Mouse (Mus musculus): ENCODE results near the gene Rpf2. TPM values are rescaled to one million over a fixed set of nuclear protein-coding genes. Genes with fewer than 3 reads are reported as not detected.

Rpf2 gene
- polyA plus RNA-seq, 1 experiment from 2014 or later, result 67.4 TPM

DNA sequence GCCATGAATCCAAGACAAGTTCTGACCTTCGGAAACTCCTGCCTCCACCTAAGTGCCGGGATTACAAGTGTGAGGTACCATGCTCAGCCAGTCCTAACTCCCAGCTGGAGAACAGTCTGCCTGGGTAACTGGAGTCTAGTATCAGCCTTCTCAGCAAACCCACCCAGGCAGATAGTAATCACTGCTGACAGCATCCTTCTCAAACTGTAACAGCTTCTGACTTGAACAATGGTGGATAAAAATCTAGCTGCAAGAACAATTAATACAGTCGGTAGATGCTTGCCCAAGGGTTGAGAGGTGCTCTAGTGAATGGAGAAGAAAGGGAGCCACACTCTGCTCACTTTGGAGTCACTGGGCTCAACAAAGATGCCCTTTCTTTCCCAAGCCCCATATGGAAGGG is 24.4 kb upstream of the Rpf2 start:
- no peaks in the 10 kb centered on the region for H3K4me1 ChIP-seq (replicated peaks)
- no peak for ATAC-seq (ENCODE audit: insufficient number of reproducible peaks, insufficient read depth, low FRiP score, low TSS enrichment, low read depth)
- 89% methylated on average over 3 of the region's 3 CpGs for WGBS
- H3K27ac ChIP-seq, result no peak overlapping the region
- H3K4me3 ChIP-seq (replicated peaks), result no peak overlapping the region
- H3K9ac ChIP-seq (replicated peaks), result no peak overlapping the region
- H3K27me3 ChIP-seq, result no peaks in the 10 kb centered on the region
- no peaks in the 10 kb centered on the region for H3K36me3 ChIP-seq
- H3K9me3 ChIP-seq, result no peaks in the 10 kb centered on the region
- H3K4me2 ChIP-seq, result no peak overlapping the region

GRCm38 (mm10) chr10:40264920-40265319 is 18.1 kb upstream of the Rpf2 start:
- Histone ChIP-seq H3K4me1 (replicated peaks) (no peaks in the 10 kb centered on the region), H3K4me2 (no peak overlapping the region), H3K9me3 (0 out of 2 replicates have a peak, but pooled peaks cover 5% of the 10 kb centered on the region), H3K27ac (no peak overlapping the region), H3K27me3 (no peaks in the 10 kb centered on the region), H3K4me3 (replicated peaks) (no peak overlapping the region), H3K9ac (replicated peaks) (no peak overlapping the region), H3K36me3 (no peaks in the 10 kb centered on the region)
- 86% methylated on average over 3 of the region's 3 CpGs for WGBS
- ATAC-seq (ENCODE audit: insufficient number of reproducible peaks, insufficient read depth, low FRiP score, low TSS enrichment, low read depth), result no peak

DNA sequence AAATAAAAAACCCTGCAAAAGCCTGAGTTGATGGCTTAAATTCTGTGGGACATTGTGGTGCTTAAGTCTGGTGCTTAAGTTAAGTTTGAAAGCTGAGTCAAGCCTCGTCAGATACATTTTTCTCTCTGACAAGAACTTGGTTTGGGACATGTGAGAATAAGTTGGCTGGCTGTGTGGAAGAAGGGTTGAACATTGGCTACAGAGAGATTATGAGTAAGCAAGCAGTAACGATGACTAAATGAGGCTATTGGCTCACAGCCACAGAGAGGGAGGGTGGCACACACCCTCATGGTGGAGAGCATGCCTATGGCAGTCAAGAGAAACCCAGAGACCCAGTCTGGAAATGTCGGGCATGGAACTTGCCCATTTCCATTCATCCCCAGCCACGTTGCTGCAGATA is 16.9 kb upstream of the Rpf2 start:
- Histone ChIP-seq H3K9me3 (0 out of 2 replicates have a peak, but pooled peaks cover 5% of the 10 kb centered on the region), H3K4me3 (replicated peaks) (no peak overlapping the region), H3K36me3 (no peaks in the 10 kb centered on the region), H3K27ac (no peak overlapping the region), H3K4me2 (no peak overlapping the region), H3K9ac (replicated peaks) (no peak overlapping the region), H3K27me3 (no peaks in the 10 kb centered on the region), H3K4me1 (replicated peaks) (no peaks in the 10 kb centered on the region)
- 87% methylated on average over 4 of the region's 4 CpGs for WGBS
- no peak for ATAC-seq (ENCODE audit: insufficient number of reproducible peaks, insufficient read depth, low FRiP score, low TSS enrichment, low read depth)

DNA sequence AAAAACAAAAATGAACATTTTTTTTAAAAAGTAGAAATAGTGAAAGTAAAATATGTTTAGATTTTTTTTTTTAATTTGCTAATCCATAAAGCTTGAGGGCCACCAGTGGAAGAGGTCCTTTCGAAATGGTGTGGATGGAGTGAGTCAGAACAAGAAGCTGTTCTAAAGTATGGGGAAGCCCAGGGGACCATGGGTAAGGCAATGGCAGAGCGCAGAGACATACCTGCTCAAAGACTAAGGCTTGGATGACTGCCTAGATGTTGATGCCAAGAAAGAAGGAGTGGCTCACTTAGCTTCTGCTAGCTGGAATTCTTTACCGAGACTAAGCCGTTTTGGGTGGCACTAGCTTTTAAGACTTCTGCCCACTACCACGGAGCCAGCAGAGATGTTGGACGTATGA is 15.4 kb upstream of the Rpf2 start:
- Histone ChIP-seq H3K9me3 (0 out of 2 replicates have a peak, but pooled peaks cover 5% of the 10 kb centered on the region), H3K9ac (replicated peaks) (no peak overlapping the region), H3K27me3 (no peaks in the 10 kb centered on the region), H3K4me3 (replicated peaks) (no peak overlapping the region), H3K4me2 (no peak overlapping the region), H3K27ac (no peak overlapping the region), H3K4me1 (replicated peaks) (no peaks in the 10 kb centered on the region), H3K36me3 (no peaks in the 10 kb centered on the region)
- ATAC-seq (ENCODE audit: insufficient number of reproducible peaks, insufficient read depth, low FRiP score, low TSS enrichment, low read depth), result no peak
- WGBS, result 88% methylated on average over 6 of the region's 6 CpGs

DNA sequence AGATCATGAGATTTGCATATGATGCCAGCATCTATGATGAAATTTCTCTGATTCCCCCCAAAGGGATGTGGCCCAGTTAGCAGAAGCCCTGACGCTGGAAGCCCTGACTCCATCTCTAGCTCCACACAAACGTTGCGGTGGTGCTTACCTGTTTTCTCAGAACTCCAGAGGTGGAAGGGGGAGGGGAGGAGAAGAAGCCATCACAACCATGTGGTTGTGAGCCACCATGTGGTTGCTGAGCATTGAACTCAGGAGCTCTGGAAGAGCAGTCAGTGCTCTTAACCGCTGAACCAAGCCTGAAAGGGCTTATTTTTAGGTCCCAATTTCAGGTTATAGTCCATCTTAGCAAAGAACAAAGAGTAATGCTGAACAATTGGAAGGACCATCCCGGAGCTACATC is 13.5 kb upstream of the Rpf2 start:
- no peak for ATAC-seq (ENCODE audit: insufficient number of reproducible peaks, insufficient read depth, low FRiP score, low TSS enrichment, low read depth)
- 34% methylated on average over 5 of the region's 5 CpGs for WGBS

DNA sequence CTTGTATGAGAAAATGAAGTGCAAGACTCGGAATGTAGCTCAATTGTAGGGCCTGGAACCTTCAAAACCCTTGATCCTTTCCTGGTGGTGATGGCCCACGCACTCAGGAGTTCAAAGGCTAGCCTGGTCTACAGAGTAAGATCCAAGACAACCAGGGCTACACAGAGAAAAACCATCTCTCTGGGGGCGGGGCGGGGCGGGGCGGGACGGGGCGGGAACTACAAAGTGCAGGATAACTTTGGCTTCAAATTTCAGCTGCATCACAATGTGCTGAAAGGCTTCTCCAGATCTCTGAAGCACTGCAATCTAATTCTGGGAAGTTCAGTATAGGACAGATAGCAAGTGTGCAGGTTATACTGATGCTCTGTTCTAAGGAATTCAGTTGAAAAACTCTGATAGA is 12.7 kb upstream of the Rpf2 start:
- no peak overlapping the region for H3K9ac ChIP-seq (replicated peaks)
- no peak overlapping the region for H3K4me3 ChIP-seq (replicated peaks)
- ATAC-seq (ENCODE audit: insufficient number of reproducible peaks, insufficient read depth, low FRiP score, low TSS enrichment, low read depth), result no peak
- WGBS, result 12% methylated on average over 8 of the region's 8 CpGs
- H3K27me3 ChIP-seq, result no peaks in the 10 kb centered on the region
- H3K9me3 ChIP-seq, result no peaks in the 10 kb centered on the region
- H3K4me2 ChIP-seq, result no peak overlapping the region
- H3K27ac ChIP-seq, result no peak overlapping the region
- peaks cover 4% of the 10 kb centered on the region; the same call in 1 of the 2 replicates for H3K36me3 ChIP-seq
- H3K4me1 ChIP-seq (replicated peaks), result peaks cover 8% of the 10 kb centered on the region; the same call in 1 of the 2 replicates

More for the DNA sequence above, 13.5 kb upstream of the Rpf2 start:
- Histone ChIP-seq H3K4me1 (replicated peaks) (peaks cover 8% of the 10 kb centered on the region; the same call in 1 of the 2 replicates), H3K27me3 (no peaks in the 10 kb centered on the region), H3K4me2 (no peak overlapping the region), H3K27ac (no peak overlapping the region), H3K9ac (replicated peaks) (no peak overlapping the region), H3K9me3 (0 out of 2 replicates have a peak, but pooled peaks cover 5% of the 10 kb centered on the region), H3K4me3 (replicated peaks) (no peak overlapping the region), H3K36me3 (no peaks in the 10 kb centered on the region)

- no peak for ATAC-seq (ENCODE audit: insufficient number of reproducible peaks, insufficient read depth, low FRiP score, low TSS enrichment, low read depth)
- H3K27ac ChIP-seq, result peak overlapping the region; percentile 96
These were observed 12.1 kb upstream of the Rpf2 start for GRCm38 (mm10) chr10:40258976-40259375.

GRCm38 (mm10) chr10:40258401-40258966 is 11.6 kb upstream of the Rpf2 start:
- Histone ChIP-seq H3K9me3 (no peaks in the 10 kb centered on the region), H3K4me2 (peak overlapping the region; percentile 72), H3K9ac (replicated peaks) (no peak overlapping the region), H3K4me1 (replicated peaks) (peaks cover 8% of the 10 kb centered on the region; the same call in 1 of the 2 replicates), H3K36me3 (peaks cover 13% of the 10 kb centered on the region), H3K27me3 (no peaks in the 10 kb centered on the region), H3K27ac (peak overlapping the region; percentile 96), H3K4me3 (replicated peaks) (peak overlapping the region; percentile 72)
- ATAC-seq (ENCODE audit: insufficient number of reproducible peaks, insufficient read depth, low FRiP score, low TSS enrichment, low read depth), result peak; percentile 82
- WGBS, result 0% methylated on average over 12 of the region's 12 CpGs

More at GRCm38 (mm10) chr10:40258976-40259375, 12.1 kb upstream of the Rpf2 start:
- Histone ChIP-seq H3K4me3 (replicated peaks) (0 out of 2 replicates have a peak overlapping the region, but pooled peaks have one; percentile 72), H3K36me3 (peaks cover 9% of the 10 kb centered on the region), H3K4me2 (peak overlapping the region; percentile 72), H3K4me1 (replicated peaks) (peaks cover 8% of the 10 kb centered on the region; the same call in 1 of the 2 replicates), H3K27me3 (no peaks in the 10 kb centered on the region), H3K9ac (replicated peaks) (no peak overlapping the region), H3K9me3 (no peaks in the 10 kb centered on the region)
- 3% methylated on average over 5 of the region's 5 CpGs for WGBS

DNA sequence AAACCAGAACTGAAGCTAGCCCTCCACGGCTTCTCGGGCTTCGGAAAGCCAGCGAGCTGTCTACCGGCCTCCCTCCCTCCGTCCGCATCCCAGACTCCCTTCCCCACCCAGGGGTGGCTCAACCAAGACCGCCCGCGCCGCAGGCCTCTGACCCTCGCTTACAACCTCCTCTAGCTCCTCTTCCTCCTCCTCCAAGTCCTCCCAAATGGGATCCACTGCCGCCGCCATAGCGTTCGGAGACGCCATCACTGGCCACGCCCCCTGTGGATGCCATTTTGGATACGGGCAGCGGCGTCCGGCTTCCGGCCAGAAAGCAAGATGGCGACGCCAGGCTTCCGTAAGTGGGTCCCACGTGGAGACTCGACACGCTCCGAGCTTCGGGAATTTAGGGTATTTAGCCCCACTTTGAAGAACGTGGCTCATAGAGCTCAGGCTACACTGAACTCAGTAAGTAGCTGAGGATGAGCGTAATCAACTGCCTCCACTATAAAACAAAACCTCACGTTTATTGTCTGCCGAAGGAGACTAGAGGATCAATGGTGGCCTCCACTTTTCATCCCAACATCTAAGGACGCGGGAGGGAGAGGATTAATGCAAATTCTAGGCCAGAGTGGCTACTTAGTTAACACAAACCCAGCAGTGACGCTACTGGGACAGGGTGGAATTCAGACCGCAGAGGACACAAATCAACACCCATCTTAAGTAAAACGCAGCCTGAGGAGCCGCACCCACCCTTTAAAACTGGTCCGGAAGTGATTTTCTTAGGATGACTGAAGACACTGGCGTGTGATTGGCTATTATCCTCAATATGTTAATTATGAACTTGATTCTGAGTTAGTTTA is 10.8 kb upstream of the Rpf2 start, which contains the start of gene Gtf3c6:
Gtf3c6 (minus strand) TSS at position 695 of the 842 bp plus-strand sequence.
- peak; percentile 49 for ATAC-seq (ENCODE audit: insufficient number of reproducible peaks, insufficient read depth, low FRiP score, low TSS enrichment, low read depth)

GRCm38 (mm10) chr10:40256716-40257115 is 9.9 kb upstream of the Rpf2 start:
- Histone ChIP-seq H3K4me3 (replicated peaks) (peak overlapping the region; percentile 72), H3K36me3 (peaks cover 30% of the 10 kb centered on the region), H3K9ac (replicated peaks) (peak overlapping the region; percentile 89), H3K4me1 (replicated peaks) (peaks cover 8% of the 10 kb centered on the region; the same call in 1 of the 2 replicates), H3K9me3 (no peaks in the 10 kb centered on the region), H3K27ac (peak overlapping the region; percentile 96), H3K4me2 (peak overlapping the region; percentile 72), H3K27me3 (no peaks in the 10 kb centered on the region)
- peak; percentile 58; the same call in 1 of the 2 replicates for ATAC-seq (ENCODE audit: insufficient number of reproducible peaks, insufficient read depth, low FRiP score, low TSS enrichment, low read depth)
- WGBS, result 3% methylated on average over 5 of the region's 5 CpGs

More for the DNA sequence above, 10.8 kb upstream of the Rpf2 start, which contains the start of gene Gtf3c6:
- H3K27me3 ChIP-seq, result no peaks in the 10 kb centered on the region
- peak within 1 kb of the TSS; percentile 72 for H3K4me3 ChIP-seq (replicated peaks)
- peak within 1 kb of the TSS; percentile 89 for H3K9ac ChIP-seq (replicated peaks)
- under 1% methylated on average over 43 of the region's 43 CpGs for WGBS
- H3K27ac ChIP-seq, result peak within 1 kb of the TSS; percentile 96
- H3K4me1 ChIP-seq (replicated peaks), result peaks cover 8% of the 10 kb centered on the region; the same call in 1 of the 2 replicates
- H3K9me3 ChIP-seq, result no peaks in the 10 kb centered on the region
- H3K4me2 ChIP-seq, result peak within 1 kb of the TSS; percentile 72
- peaks cover 21% of the 10 kb centered on the region for H3K36me3 ChIP-seq

DNA sequence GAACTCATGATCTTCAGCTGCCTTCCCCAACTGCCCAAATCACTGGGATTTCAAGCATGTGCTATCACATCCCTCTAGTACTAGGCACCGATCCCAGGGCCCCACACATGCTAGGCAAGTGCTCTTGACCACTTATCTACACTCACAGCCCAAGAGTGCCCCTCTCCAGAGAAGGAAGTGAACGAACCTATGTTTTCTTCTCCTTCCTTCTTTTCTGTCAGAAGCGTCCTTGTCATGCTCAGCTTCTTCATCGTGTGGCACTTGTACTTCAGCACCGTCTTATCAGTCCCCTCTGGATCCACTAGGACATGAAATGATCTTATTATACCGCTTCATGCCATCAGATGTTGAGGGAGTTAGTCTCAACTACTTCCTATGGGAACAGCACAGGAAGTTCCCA is 4.1 kb upstream of the Rpf2 start:
- Histone ChIP-seq H3K9ac (replicated peaks) (no peak overlapping the region), H3K9me3 (no peaks in the 10 kb centered on the region), H3K4me3 (replicated peaks) (no peak overlapping the region), H3K4me1 (replicated peaks) (peaks cover 5% of the 10 kb centered on the region; the same call in 1 of the 2 replicates), H3K27me3 (no peaks in the 10 kb centered on the region), H3K4me2 (no peak overlapping the region), H3K27ac (no peak overlapping the region), H3K36me3 (peaks cover 72% of the 10 kb centered on the region)
- no peak for ATAC-seq (ENCODE audit: insufficient number of reproducible peaks, insufficient read depth, low FRiP score, low TSS enrichment, low read depth)
- WGBS, result 91% methylated on average over 6 of the region's 6 CpGs
